Mouse (Mus musculus): ENCODE measurements around the gene Ak3. TPM values are rescaled to one million over a fixed set of nuclear protein-coding genes. Genes with fewer than 3 reads are reported as not detected.
A peak's percentile ranks its signal among the peaks of the same experiment; 100 is the strongest.

The Ak3 gene
- total RNA-seq (2021), result 100 to 1,000 TPM; 146 to 153 TPM
- long read RNA-seq, experiment 1, transcript Ak3-201 (5 exons, 2,809 nt), result major isoform, 81 of 98 reads
- long read RNA-seq, experiment 1, partial matches to known transcripts, result 1 of 98 reads
- long read RNA-seq, experiment 1, other reads (novel, unspliced or antisense), result 16 of 98 reads
- long read RNA-seq, experiment 2, transcript Ak3-201 (5 exons, 2,809 nt), result major isoform, 173 of 193 reads
- long read RNA-seq, experiment 2, partial matches to known transcripts, result 2 of 193 reads
- long read RNA-seq, experiment 2, other reads (novel, unspliced or antisense), result 18 of 193 reads

DNA sequence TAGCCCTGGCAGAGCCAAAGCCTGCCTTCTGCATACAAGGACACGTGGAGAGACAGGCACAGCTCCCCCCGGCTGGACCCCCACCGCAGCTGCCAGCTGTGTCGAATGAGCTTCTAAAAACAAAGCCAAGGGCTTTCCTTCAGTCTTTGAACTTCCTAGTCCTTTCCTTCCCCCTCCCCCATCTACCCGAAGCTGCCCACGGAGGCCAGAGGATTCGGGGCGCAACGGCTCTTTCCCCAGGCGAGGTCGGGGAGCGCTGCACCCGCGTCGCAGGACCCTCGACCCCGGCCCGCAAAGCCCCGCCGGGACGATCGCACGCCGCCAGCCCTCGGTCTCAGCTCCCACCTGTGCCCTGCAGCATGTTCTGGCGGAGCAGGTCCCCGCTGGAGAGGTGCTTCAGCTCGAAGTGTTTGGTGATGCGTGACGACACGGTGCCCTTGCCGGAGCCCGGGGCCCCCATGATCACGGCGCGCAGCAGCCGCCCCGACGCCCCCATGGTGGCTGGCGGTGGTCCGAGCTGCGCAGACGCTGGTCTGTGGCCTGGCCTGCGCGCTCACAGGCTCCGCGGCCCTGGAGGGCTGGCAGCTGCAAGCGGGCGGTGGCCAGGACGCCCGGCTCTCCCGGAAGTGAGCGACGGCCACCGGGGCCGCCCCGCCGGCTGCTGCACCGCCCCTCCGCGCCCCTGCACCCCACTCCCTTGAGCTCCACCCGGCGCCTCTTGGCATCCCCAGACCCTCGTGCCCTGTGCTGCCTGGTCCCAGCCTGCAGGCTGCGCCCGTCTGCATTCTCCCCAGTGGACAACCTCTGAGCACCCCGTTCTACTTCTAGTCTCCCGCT, at the start of gene Ak3:
Gene Ak3, minus strand, starts transcription at position 628 of the 837 bp plus-strand sequence.
- DNase-seq (ENCODE audit: low spot score in 2 of 2), result peak; percentile 69 to 70

- no peak for DNase-seq (ENCODE audit: low spot score in 2 of 2)
Measured at GRCm38 (mm10) chr19:29092194-29092593, 44.4 kb upstream of the Ak3 start.

GRCm38 (mm10) chr19:29088628-29089027, 40.9 kb upstream of the Ak3 start:
- no peak for DNase-seq (ENCODE audit: low spot score in 2 of 2)

- no peak for DNase-seq (ENCODE audit: low spot score in 2 of 2)
Measured at GRCm38 (mm10) chr19:29074802-29075201, 27.0 kb upstream of the Ak3 start.

DNA sequence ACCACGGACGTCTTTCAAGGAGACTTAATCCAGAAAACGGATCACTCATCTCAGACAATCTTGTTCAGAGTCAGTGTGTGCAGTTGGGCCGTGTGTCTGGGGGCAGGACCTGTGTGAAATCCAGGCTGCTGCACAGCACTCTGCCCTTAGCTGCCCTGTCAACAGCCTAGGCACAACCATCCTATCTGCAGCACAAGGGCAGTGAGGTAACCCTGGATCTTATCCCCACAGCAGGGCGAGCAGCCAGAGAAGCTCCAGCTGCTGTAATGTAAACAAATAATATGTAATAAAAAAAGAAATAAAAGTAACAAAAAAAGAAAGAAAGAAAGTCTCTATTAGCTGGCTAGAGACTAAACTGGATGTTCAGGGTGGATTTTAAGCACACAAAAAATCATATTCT, 21.4 kb upstream of the Ak3 start:
- no peak for DNase-seq (ENCODE audit: low spot score in 2 of 2)

GRCm38 (mm10) chr19:29066981-29067471, 19.3 kb upstream of the Ak3 start:
- DNase-seq (ENCODE audit: low spot score in 2 of 2), result peak in 1 of 2 experiments; percentile 39

DNA sequence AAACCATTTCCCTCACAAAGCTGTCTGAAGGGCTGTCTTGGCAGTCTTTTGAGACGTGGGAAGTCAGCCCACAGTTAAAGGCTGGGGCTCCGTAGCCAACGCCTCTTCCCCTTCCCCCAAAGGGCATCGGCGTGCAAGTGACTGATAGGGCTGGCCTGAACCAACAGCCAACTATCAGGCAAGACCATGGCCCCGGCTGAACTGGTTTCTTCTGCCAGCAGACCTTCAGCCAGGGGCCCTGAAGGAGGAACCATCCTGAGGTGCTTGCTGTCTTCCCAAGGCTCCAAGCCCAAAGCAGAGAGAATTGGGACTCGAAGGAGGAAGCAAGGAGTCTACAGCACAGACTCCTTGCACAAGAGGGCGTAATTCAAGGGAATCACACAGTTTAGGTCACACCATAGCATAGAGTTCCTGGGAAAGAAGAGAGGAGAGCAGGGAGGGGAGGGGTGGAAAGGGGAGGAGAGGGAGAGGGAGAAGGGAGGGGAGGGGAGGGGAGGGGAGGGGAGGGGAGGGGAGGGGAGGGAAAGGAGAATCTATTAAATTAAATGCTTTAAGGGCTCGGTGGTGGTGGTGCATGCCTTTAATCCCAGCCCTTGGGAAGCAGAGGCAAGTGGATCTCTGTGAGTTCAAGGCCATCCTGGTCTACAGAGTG, 16.8 kb upstream of the Ak3 start:
- no peak for DNase-seq (ENCODE audit: low spot score in 2 of 2)

- DNase-seq (ENCODE audit: low spot score in 2 of 2), result peak; percentile 79 to 81
Measured at GRCm38 (mm10) chr19:29063577-29064363, 16.0 kb upstream of the Ak3 start.

- DNase-seq (ENCODE audit: low spot score in 2 of 2), result no peak
Measured at GRCm38 (mm10) chr19:29063009-29063408, 15.2 kb upstream of the Ak3 start.

DNA sequence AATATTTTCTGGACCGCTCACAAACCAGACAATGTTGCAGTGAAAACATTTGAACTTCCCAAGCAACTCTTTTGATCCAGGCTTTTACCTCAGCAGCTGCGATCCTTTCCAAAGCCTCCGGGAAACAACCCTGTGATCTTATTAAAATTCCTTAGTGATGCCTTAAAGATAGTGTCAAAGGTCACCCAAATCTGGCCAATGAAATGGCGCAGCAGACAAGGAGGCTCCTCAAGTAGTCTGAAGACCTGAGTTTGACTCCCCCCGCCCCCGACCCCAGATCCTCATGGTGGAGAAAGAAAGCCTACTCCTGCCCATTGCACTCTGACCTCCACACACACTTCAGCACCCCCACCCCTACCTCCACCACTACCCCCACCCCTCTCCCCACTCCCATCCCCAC, 12.5 kb upstream of the Ak3 start:
- DNase-seq (ENCODE audit: low spot score in 2 of 2), result no peak

- no peak for DNase-seq (ENCODE audit: low spot score in 2 of 2)
Measured at GRCm38 (mm10) chr19:29059688-29060087, 11.9 kb upstream of the Ak3 start.

- DNase-seq (ENCODE audit: low spot score in 2 of 2), result no peak
Measured at GRCm38 (mm10) chr19:29058741-29059140, 11.0 kb upstream of the Ak3 start.

- DNase-seq (ENCODE audit: low spot score in 2 of 2), result no peak
Measured at GRCm38 (mm10) chr19:29055469-29055868, 7.7 kb upstream of the Ak3 start.

- no peak for DNase-seq (ENCODE audit: low spot score in 2 of 2)
Measured at GRCm38 (mm10) chr19:29054594-29054993, 6.8 kb upstream of the Ak3 start.

GRCm38 (mm10) chr19:29052786-29053185, 5.0 kb upstream of the Ak3 start:
- no peak for DNase-seq (ENCODE audit: low spot score in 2 of 2)

DNA sequence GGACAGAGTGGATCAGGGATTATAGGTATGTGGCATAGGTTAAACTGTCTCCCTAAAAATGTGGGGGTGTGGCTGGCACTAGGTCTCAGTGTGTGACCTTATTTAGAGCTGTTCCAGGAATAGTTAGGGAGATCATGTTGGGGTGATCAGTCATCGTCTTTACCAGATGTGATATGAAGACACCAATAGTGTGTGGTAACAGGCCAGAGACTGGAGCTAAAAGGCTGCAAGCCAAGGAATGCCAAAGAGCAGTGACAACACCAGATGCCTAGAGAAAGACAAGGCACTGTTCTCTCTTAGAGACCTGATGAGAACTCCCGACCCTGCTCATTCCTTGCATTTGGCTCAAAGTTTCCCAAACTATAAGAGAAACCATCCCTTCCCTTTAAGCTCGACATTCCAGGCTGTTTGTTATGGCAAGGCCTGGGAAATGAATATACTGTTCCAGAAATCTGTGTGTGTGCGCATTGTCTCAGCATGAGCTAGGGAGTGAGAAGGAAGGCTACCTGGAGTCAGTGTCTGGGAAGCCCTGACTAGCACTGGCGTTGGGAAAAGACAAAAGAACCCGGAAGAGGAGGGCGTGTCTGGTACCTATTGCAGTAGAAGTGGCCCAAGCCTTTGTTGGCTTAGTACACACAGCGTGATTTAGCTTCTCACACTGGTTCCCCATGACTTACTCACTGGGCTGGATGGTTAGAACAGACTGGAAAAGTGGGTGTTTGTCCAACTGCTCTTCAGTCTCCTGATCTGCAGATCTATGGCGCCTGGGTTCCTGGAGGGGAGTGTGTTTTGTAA, 2.6 kb upstream of the Ak3 start:
- no peak for DNase-seq (ENCODE audit: low spot score in 2 of 2)

- DNase-seq (ENCODE audit: low spot score in 2 of 2), result no peak
Measured at GRCm38 (mm10) chr19:29049401-29050075, 1.8 kb upstream of the Ak3 start.

DNA sequence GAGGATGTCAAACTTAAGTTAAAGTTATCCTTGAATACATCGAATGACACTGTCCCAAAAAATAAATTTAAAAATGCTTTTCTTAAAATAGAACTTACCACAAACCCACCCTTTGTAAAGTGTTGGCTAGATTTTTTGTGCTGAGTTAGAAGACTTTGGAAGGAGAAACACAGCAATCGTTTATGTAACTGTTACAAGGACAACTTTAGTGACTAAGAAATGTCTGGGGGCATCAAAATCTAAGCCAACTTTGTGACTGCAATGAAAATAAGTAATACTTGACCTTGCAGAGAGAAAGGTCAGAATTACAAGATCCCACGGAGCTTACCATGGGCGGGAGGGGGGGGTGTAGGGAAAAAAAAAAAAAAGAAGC, 814 bp downstream of the Ak3 start:
- no peak for DNase-seq (ENCODE audit: low spot score in 2 of 2)

DNA sequence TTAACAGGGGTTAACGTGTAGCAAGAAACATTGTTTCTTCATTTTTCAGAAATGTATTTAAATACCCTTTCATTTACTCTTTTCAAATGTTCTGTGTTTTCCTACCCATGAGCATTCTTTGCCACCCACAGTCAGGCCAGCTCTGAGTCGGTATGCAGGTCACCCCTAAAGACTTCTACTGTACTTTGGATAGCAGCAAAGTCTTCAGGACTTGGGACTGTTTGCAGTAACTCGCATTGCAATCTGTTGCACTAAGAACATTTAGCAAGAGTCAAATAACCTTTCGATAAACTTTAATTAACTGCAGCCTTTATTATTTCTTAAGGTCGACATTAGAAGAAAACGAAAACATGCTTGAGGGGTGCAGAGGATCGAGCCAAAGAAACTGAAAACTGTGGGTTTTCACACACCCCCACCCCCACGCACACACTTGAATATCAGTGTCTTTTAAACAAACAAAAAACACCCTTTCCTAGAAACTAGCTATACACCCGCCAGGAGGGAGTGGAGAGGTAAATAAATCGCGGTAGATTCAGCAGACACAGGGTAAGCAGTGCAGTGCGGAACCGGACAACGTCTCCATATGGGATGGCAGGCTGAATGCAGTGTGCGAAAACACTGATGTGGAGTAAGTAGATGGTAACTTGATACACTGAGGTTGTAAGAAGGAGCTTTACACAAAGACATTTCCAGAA, 1.7 kb downstream of the Ak3 start:
- DNase-seq (ENCODE audit: low spot score in 2 of 2), result no peak

Measured in adrenal gland, postnatal 4 days (tissue).